Mouse (Mus musculus) cerebellum, adult 2 months (tissue): ENCODE measurements at regions not wholly inside any gene's neighbourhood (a gene's known extent, or its start where the extent isn't known, plus 50 kb on each side); places are given as distances from the start of the nearest gene placed in this dataset.

ENCODE experiments used
- DNase-seq, 2 experiments: peaks; one replicate each; pipeline ENCODE4 v3.0.0; 2021
- H3K27ac ChIP-seq: fragments of 200-500 bp; 2 replicates; pipeline ENCODE4 v1.5.1; 2012; ENCODE audit warnings: low read length, control low read depth, inconsistent platforms; ENCODE audit not compliant: insufficient read depth
- H3K27me3 ChIP-seq: fragments of 200-500 bp; 2 replicates; pipeline ENCODE4 v1.6.1; 2012; ENCODE audit warnings: inconsistent platforms, mild to moderate bottlenecking, low read length, moderate library complexity; ENCODE audit not compliant: control insufficient read depth, insufficient read depth
- H3K4me1 ChIP-seq: fragments of 200-500 bp; 2 replicates; pipeline ENCODE4 v1.6.1; 2011; ENCODE audit warnings: low read length; ENCODE audit not compliant: control insufficient read depth, insufficient read depth
- H3K4me3 ChIP-seq: fragments of 200-500 bp; replicated peaks from 2 replicates; pipeline ENCODE3; 2011; ENCODE audit warnings: mild to moderate bottlenecking, low read depth, low read length, control low read depth; ENCODE audit not compliant: insufficient read depth
- CTCF ChIP-seq: fragments of 200-500 bp; IDR thresholded peaks from 2 replicates; pipeline ENCODE4 v1.5.1; 2011; ENCODE audit warnings: low read depth, mild to moderate bottlenecking, control low read depth, low read length, moderate library complexity, borderline replicate concordance; ENCODE audit not compliant: insufficient read depth
- POLR2A ChIP-seq: fragments of 200-500 bp; IDR thresholded peaks from 2 replicates; pipeline ENCODE4 v1.6.1; 2011; ENCODE audit warnings: low read length, control low read depth, borderline replicate concordance; ENCODE audit not compliant: insufficient read depth
- WGBS: fragments of 180-500 bp; shearing (Covaris S2); methylation state at CpG from one replicate; pipeline ENCODE4 v1.1.7; 2018; 5-methylcytosine and 5-hydroxymethylcytosine counted together

GRCm38 (mm10) chr14:29807881-29808280, 86.2 kb upstream of the Cacna2d3 start:
- 58% methylated on average over 9 of the region's 9 CpGs for WGBS
- no peak overlapping the region for H3K27ac ChIP-seq
- no peaks in the 10 kb centered on the region for H3K27me3 ChIP-seq

GRCm38 (mm10) chr14:29814626-29815025, 93.0 kb upstream of the Cacna2d3 start:
- Histone ChIP-seq H3K4me3 (no peak overlapping the region), H3K4me1 (no peaks in the 10 kb centered on the region), H3K27ac (no peak overlapping the region), H3K27me3 (no peaks in the 10 kb centered on the region)
- TF ChIP-seq POLR2A = no peak
- no peak for TF ChIP-seq CTCF
- DNase-seq = no peak
- WGBS = 36% methylated on average over 4 of the region's 4 CpGs

More at GRCm38 (mm10) chr14:29807881-29808280, 86.2 kb upstream of the Cacna2d3 start:
- no peak for DNase-seq
- Histone ChIP-seq H3K4me1 (no peaks in the 10 kb centered on the region), H3K4me3 (no peak overlapping the region)
- TF ChIP-seq CTCF = no peak
- no peak for TF ChIP-seq POLR2A

DNA sequence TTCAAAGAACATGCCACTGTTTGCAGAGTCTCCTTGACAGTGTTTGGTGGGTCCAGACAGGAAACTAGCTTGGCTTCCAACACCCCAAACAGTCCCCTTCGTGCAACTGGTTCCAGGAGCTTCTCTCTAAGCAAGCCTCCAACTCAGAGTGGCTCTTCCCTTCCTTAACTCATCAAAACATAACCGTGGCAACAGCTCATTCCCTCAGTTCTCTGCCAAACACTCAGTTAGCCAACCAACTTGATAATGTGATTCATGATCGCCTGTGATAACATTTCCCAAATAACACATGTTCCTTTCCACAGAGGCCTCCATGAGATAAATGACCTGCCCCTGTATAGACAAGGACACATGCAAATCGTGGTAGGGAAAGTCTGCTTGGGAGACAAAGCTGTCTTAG, 95.9 kb upstream of the Cacna2d3 start:
- WGBS = 62% methylated on average over 4 of the region's 4 CpGs

DNA sequence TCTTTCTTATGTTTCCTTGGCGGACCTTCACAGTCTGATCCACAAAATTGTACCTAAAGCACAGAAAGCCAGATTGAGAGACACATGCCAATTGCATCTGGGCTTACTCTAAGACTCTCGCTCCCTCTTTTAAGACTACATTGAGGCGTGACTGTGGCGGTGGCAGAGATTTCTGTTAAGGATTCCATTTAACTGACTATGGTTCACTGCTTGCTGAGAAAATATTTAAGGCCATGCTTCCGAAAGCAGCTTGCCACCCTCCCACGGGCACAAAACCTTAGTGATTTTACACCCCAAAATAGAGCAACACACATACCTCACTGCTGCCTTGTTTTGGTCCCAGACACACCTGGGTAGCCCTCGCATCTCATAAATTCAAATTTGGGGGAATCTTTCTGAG, 96.6 kb upstream of the Cacna2d3 start:
- WGBS = 91% methylated on average over 7 of the region's 7 CpGs
- H3K27ac ChIP-seq = no peak overlapping the region
- no peaks in the 10 kb centered on the region for H3K27me3 ChIP-seq
- TF ChIP-seq CTCF (no peak), POLR2A (no peak)
- H3K4me1 ChIP-seq = no peaks in the 10 kb centered on the region
- no peak overlapping the region for H3K4me3 ChIP-seq
- no peak for DNase-seq

More for the DNA sequence above, 95.9 kb upstream of the Cacna2d3 start:
- TF ChIP-seq POLR2A (no peak), CTCF (no peak)
- H3K4me3 ChIP-seq = no peak overlapping the region
- no peak for DNase-seq
- H3K4me1 ChIP-seq = no peaks in the 10 kb centered on the region
- no peak overlapping the region for H3K27ac ChIP-seq
- no peaks in the 10 kb centered on the region for H3K27me3 ChIP-seq

DNA sequence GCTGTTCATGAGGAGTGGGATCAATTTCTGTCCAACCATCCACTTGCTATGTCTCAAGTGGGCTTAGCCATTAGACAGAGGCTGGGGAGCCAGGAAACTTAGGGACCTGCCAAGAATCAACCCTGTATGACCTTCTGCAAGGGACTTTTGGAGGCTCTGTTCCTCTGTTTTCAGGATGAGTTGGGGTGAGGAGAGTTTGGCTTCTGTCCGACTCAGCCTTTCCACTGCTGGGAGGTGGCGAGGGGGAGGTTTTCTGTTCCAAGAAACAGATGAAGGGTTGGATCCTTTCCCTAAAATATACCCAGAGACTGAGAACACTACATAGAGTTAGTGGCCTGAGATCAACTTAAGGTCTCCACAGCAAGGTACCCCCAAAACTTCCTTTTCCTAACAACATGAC, 97.1 kb upstream of the Cacna2d3 start:
- Histone ChIP-seq H3K27me3 (no peaks in the 10 kb centered on the region), H3K4me3 (no peak overlapping the region), H3K4me1 (no peaks in the 10 kb centered on the region), H3K27ac (no peak overlapping the region)
- WGBS = 41% methylated on average over 2 of the region's 2 CpGs
- DNase-seq = no peak
- TF ChIP-seq POLR2A (no peak), CTCF (no peak)

DNA sequence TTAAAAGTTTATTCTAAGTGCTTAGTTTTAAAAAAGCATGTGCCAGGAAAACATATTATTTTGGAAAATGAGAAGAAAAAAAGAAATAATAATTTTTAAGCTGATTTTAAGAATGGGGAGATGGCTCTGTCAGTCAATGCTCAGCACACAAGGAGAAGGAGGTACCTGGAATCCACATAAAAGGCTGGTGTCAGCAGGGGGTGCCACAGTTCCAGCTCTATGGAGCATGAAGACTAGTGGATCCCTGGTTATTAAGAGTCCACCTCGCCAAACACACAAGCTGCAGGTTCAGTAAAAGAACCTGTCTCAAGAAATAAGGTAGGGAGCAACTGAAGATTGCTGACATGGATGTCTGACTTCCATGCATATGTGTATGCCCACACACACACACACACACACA, 115.4 kb upstream of the Cacna2d3 start:
- no peak for TF ChIP-seq CTCF
- no peak for TF ChIP-seq POLR2A
- H3K27me3 ChIP-seq = no peaks in the 10 kb centered on the region
- 19% methylated on average over 1 of the region's 1 CpGs for WGBS
- H3K4me3 ChIP-seq = no peak overlapping the region
- peaks cover 2% of the 10 kb centered on the region; the same call in 1 of the 2 replicates for H3K4me1 ChIP-seq
- no peak for DNase-seq
- H3K27ac ChIP-seq = no peak overlapping the region

DNA sequence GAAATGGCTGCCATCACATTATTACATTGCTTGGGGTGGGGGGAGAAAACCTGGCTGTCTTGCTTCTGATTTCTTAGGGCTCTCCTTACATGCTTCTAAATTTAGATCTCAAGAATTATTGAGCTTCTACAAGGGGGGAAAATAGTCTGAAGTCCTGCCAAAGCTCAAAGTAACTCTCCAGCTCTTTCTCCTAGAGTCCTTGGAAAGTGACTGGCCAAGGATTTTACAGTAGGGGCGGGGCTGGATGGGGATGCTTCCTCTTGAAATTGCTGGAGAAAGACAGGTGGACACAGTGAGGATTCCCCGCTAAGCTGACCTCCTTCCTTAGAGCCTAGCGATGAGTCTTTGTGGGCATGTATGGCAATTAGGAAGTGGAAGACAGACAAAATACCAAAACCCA, 117.9 kb upstream of the Cacna2d3 start:
- no peak for DNase-seq
- WGBS = 84% methylated on average over 3 of the region's 3 CpGs
- H3K4me1 ChIP-seq = peaks cover 2% of the 10 kb centered on the region; the same call in 1 of the 2 replicates
- no peak overlapping the region for H3K27ac ChIP-seq
- TF ChIP-seq POLR2A (no peak), CTCF (no peak)
- H3K27me3 ChIP-seq = no peaks in the 10 kb centered on the region; the same call in 1 of the 2 replicates
- H3K4me3 ChIP-seq = no peak overlapping the region

GRCm38 (mm10) chr14:29841361-29842117, 119.9 kb upstream of the Cacna2d3 start:
- no peaks in the 10 kb centered on the region; the same call in 1 of the 2 replicates for H3K27me3 ChIP-seq
- WGBS = 23% methylated on average over 7 of the region's 7 CpGs
- DNase-seq = no peak
- no peak overlapping the region for H3K4me3 ChIP-seq
- TF ChIP-seq POLR2A (no peak), CTCF (no peak)
- peaks cover 2% of the 10 kb centered on the region; the same call in 1 of the 2 replicates for H3K4me1 ChIP-seq
- H3K27ac ChIP-seq = no peak overlapping the region
